Mouse (Mus musculus) forebrain, embryonic 16.5 days (tissue): ENCODE data around the gene Tmbim4. TPM values are rescaled to one million over a fixed set of nuclear protein-coding genes. Genes with fewer than 3 reads are reported as not detected.

Experiments
- ATAC-seq: fragments of 200-750 bp; cut with Nextera tagmentation; 2 replicates; pipeline ENCODE4 v1.8.0; 2017; ENCODE audit warnings: mild to moderate bottlenecking, moderate library complexity
- H3K27ac ChIP-seq: fragments of 300-500 bp; sonication (generic); 2 replicates; pipeline ENCODE4 v1.5.1; 2014; ENCODE audit warnings: low read length, control low read depth
- H3K27me3 ChIP-seq: fragments of 300-500 bp; sonication (generic); replicated peaks from 2 replicates; pipeline ENCODE4 v1.6.1; 2014; ENCODE audit warnings: low read length; ENCODE audit not compliant: control insufficient read depth, insufficient read depth
- H3K36me3 ChIP-seq: fragments of 300-500 bp; sonication (generic); 2 replicates; pipeline ENCODE4 v1.6.1; 2014; ENCODE audit not compliant: control insufficient read depth, insufficient read depth
- H3K4me1 ChIP-seq: fragments of 300-500 bp; sonication (generic); replicated peaks from 2 replicates; pipeline ENCODE4 v1.6.1; 2014; ENCODE audit warnings: low read length; ENCODE audit not compliant: control insufficient read depth, insufficient read depth
- H3K4me2 ChIP-seq: fragments of 300-500 bp; sonication (generic); 2 replicates; pipeline ENCODE4 v1.6.1; 2014; ENCODE audit warnings: mild to moderate bottlenecking, low read length, control low read depth
- H3K4me3 ChIP-seq: fragments of 300-500 bp; sonication (generic); replicated peaks from 2 replicates; pipeline ENCODE4 v1.5.1; 2014; ENCODE audit warnings: mild to moderate bottlenecking, low read length, control low read depth
- H3K9ac ChIP-seq: fragments of 300-500 bp; sonication (generic); replicated peaks from 2 replicates; pipeline ENCODE4 v1.6.1; 2014; ENCODE audit warnings: low read depth, low read length, control low read depth
- H3K9me3 ChIP-seq: fragments of 300-500 bp; sonication (generic); 2 replicates; pipeline ENCODE4 v1.6.1; 2016; ENCODE audit warnings: low read length; ENCODE audit not compliant: control insufficient read depth
- WGBS: fragments of 180-500 bp; shearing (Covaris S2); extraction: QIAGEN DNeasy Blood & Tissue Kit; methylation state at CpG from one replicate; pipeline ENCODE4 v1.1.7; 2014; 5-methylcytosine and 5-hydroxymethylcytosine counted together
- polyA plus RNA-seq: library from polyadenylated mRNA; unstranded; fragments of >200 nt; fragmentation: Nextera tagmentation; extraction: Ambion mirVana; gene quantifications from 2 replicates; pipeline ENCODE4 v1.2.1, GENCODE M21; 2015

Tmbim4 gene
- polyA plus RNA-seq, 1 experiment from 2014 or later, result 80.7 TPM

DNA sequence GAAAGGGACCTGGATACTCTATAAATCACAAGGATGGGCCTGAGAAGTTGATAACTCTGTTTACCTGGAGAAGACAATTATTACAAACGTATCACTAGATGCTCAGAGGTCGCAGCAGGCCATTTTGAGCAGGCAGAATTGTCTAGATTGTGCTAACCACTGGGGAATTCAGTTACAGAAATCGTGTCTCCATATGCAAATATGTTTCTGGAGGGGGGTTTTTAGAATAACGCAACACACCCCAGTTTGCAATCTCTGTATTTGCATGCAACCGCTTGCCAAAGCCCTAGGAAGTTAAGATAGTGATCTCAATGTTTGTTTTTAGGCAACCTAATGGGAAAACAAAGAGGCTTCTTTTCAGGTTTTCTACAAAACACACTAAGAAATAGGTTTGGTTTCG lies 10.2 kb upstream of the Tmbim4 start:
- 85% methylated on average over 6 of the region's 6 CpGs for WGBS
- no peaks in the 10 kb centered on the region for H3K27me3 ChIP-seq
- H3K9me3 ChIP-seq, result no peaks in the 10 kb centered on the region
- no peak overlapping the region for H3K27ac ChIP-seq
- no peak overlapping the region for H3K4me2 ChIP-seq
- H3K4me3 ChIP-seq, result no peak overlapping the region
- H3K4me1 ChIP-seq, result no peaks in the 10 kb centered on the region
- no peaks in the 10 kb centered on the region for H3K36me3 ChIP-seq
- ATAC-seq, result no peak
- no peak overlapping the region for H3K9ac ChIP-seq

- Histone ChIP-seq H3K9me3 (no peaks in the 10 kb centered on the region), H3K4me1 (no peaks in the 10 kb centered on the region), H3K27me3 (no peaks in the 10 kb centered on the region), H3K27ac (no peak overlapping the region), H3K36me3 (no peaks in the 10 kb centered on the region), H3K9ac (no peak overlapping the region), H3K4me2 (no peak overlapping the region), H3K4me3 (no peak overlapping the region)
- 91% methylated on average over 4 of the region's 4 CpGs for WGBS
- no peak for ATAC-seq
Observed at GRCm38 (mm10) chr10:120192278-120192677, 9.1 kb upstream of the Tmbim4 start.

GRCm38 (mm10) chr10:120193255-120193654 lies 8.1 kb upstream of the Tmbim4 start:
- Histone ChIP-seq H3K4me1 (no peaks in the 10 kb centered on the region), H3K9ac (no peak overlapping the region), H3K27ac (no peak overlapping the region), H3K4me3 (no peak overlapping the region), H3K27me3 (no peaks in the 10 kb centered on the region), H3K4me2 (no peak overlapping the region), H3K36me3 (no peaks in the 10 kb centered on the region), H3K9me3 (no peaks in the 10 kb centered on the region)
- WGBS, result 98% methylated on average over 8 of the region's 8 CpGs
- ATAC-seq, result no peak

- H3K4me2 ChIP-seq, result no peak overlapping the region
- H3K4me1 ChIP-seq, result peaks cover 9% of the 10 kb centered on the region; the same call in 1 of the 2 replicates
- ATAC-seq, result no peak
- no peaks in the 10 kb centered on the region for H3K9me3 ChIP-seq
- H3K4me3 ChIP-seq, result no peak overlapping the region
- 80% methylated on average over 14 of the region's 14 CpGs for WGBS
- peaks cover 14% of the 10 kb centered on the region for H3K27me3 ChIP-seq
- no peak overlapping the region for H3K9ac ChIP-seq
- no peaks in the 10 kb centered on the region for H3K36me3 ChIP-seq
- H3K27ac ChIP-seq, result no peak overlapping the region
Observed at GRCm38 (mm10) chr10:120197061-120197835, 4.1 kb upstream of the Tmbim4 start.

- under 1% methylated on average over 13 of the region's 13 CpGs for WGBS
- peak within 1 kb of the TSS; percentile 33 for H3K9ac ChIP-seq
- H3K27ac ChIP-seq, result no peak within 1 kb of the TSS
- ATAC-seq, result peak; percentile 63
- no peaks in the 10 kb centered on the region for H3K9me3 ChIP-seq
- peaks cover 18% of the 10 kb centered on the region for H3K27me3 ChIP-seq
- H3K4me2 ChIP-seq, result peak within 1 kb of the TSS; percentile 68
- no peaks in the 10 kb centered on the region for H3K36me3 ChIP-seq
- peak within 1 kb of the TSS; percentile 46 for H3K4me3 ChIP-seq
- peaks cover 9% of the 10 kb centered on the region; the same call in 1 of the 2 replicates for H3K4me1 ChIP-seq
Observed at GRCm38 (mm10) chr10:120201961-120202402, 592 bp downstream of the Tmbim4 start, which contains the start of gene Irak3. Gene Irak3 (minus strand): TSS chr10:120202130.

GRCm38 (mm10) chr10:120202467-120203250 lies 1.3 kb downstream of the Tmbim4 start:
- Histone ChIP-seq H3K4me2 (no peak overlapping the region), H3K4me1 (peaks cover 9% of the 10 kb centered on the region; the same call in 1 of the 2 replicates), H3K9me3 (no peaks in the 10 kb centered on the region), H3K27me3 (peaks cover 18% of the 10 kb centered on the region), H3K36me3 (no peaks in the 10 kb centered on the region), H3K4me3 (no peak overlapping the region), H3K27ac (no peak overlapping the region), H3K9ac (no peak overlapping the region)
- 76% methylated on average over 16 of the region's 16 CpGs for WGBS
- no peak for ATAC-seq

DNA sequence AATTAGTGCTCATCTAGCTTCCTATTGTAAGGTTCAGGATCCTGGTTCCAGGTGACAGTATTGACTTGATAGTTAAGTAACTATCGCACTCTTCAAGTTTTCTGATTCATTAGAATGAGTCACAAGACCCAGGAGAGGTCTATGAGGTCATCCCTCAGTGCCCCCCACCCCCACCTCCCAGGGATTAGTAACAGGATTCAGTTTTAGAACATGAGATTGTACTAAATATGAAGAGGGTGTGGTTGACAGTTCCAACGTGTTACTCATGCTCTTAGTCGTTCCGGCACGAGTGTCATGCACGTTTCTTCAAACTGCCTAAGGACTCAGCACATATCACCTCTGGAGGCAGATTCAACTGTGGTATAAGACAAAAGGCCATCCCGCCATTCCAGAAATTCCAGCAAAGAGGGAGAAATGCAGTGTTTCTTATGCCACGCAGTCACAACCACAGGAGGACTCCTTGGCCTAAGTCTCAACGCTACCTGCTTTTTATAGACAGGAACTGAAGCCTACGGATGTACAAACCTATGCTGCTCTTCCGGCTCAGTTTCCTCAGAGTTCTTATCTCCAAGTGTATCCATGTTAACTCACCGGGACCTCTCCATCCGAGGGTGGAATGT lies 3.3 kb downstream of the Tmbim4 start:
- Histone ChIP-seq H3K27me3 (peaks cover 18% of the 10 kb centered on the region), H3K4me2 (no peak overlapping the region), H3K4me1 (peaks cover 15% of the 10 kb centered on the region), H3K36me3 (no peaks in the 10 kb centered on the region), H3K27ac (no peak overlapping the region), H3K4me3 (no peak overlapping the region), H3K9ac (no peak overlapping the region), H3K9me3 (no peaks in the 10 kb centered on the region)
- ATAC-seq, result no peak
- 86% methylated on average over 13 of the region's 13 CpGs for WGBS

DNA sequence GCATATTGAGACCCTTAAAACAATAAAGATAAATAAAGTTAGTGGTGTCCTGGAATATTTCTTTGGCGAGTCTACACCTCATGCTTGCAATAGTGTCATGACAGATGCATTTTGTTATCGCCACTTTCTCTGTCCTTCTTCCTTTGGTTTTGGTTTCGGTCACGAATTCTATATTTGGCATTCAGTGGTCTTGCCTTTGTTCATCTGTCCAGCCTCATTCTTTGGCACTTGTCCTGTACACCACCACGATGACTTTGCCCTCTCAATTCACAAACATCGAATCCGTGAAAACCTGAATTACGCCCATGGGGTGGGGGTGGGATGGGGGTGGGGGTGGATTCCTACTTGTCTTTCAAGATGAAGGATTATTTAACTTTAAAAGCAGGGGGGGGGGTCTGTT lies 6.6 kb downstream of the Tmbim4 start:
- Histone ChIP-seq H3K9ac (no peak overlapping the region), H3K4me3 (no peak overlapping the region), H3K27ac (no peak overlapping the region), H3K4me1 (peaks cover 11% of the 10 kb centered on the region), H3K9me3 (no peaks in the 10 kb centered on the region), H3K27me3 (0 out of 2 replicates have a peak, but pooled peaks cover 4% of the 10 kb centered on the region), H3K4me2 (no peak overlapping the region), H3K36me3 (no peaks in the 10 kb centered on the region)
- 0 out of 2 replicates have a peak, but pooled peaks have one; percentile 5 for ATAC-seq
- WGBS, result 90% methylated on average over 8 of the region's 8 CpGs
